Mouse (Mus musculus) limb, embryonic 14.5 days (tissue): ENCODE measurements around the gene Sars2. TPM values are rescaled to one million over a fixed set of nuclear protein-coding genes. Genes with fewer than 3 reads are reported as not detected.

Source experiments
- ATAC-seq: fragments of 200-750 bp; cut with Nextera tagmentation; 2 replicates; pipeline ENCODE4 v1.8.0; 2017; ENCODE audit warnings: low read depth, moderate number of reproducible peaks, moderate TSS enrichment; ENCODE audit not compliant: low FRiP score
- DNase-seq: peaks from one replicate; pipeline ENCODE4 v3.0.0-alpha.2; 2015; ENCODE audit warnings: low spot score
- H3K27ac ChIP-seq: fragments of 300-500 bp; sonication (generic); replicated peaks from 2 replicates; pipeline ENCODE4 v1.5.1; 2014; ENCODE audit warnings: low read depth, mild to moderate bottlenecking, low read length, moderate library complexity, mixed read lengths
- H3K27me3 ChIP-seq: fragments of 300-500 bp; sonication (generic); 2 replicates; pipeline ENCODE4 v1.6.1; 2014; ENCODE audit warnings: low read length, mixed read lengths; ENCODE audit not compliant: control insufficient read depth, insufficient read depth
- H3K36me3 ChIP-seq: fragments of 300-500 bp; sonication (generic); 2 replicates; pipeline ENCODE4 v1.6.1; 2014; ENCODE audit warnings: mild to moderate bottlenecking, low read length, moderate library complexity, mixed read lengths; ENCODE audit not compliant: control insufficient read depth, insufficient read depth
- H3K4me1 ChIP-seq: fragments of 300-500 bp; sonication (generic); 2 replicates; pipeline ENCODE4 v1.6.1; 2014; ENCODE audit warnings: antibody characterized with exemption, low read length, mixed read lengths; ENCODE audit not compliant: control insufficient read depth, insufficient read depth
- H3K4me2 ChIP-seq: fragments of 300-500 bp; sonication (generic); replicated peaks from 2 replicates; pipeline ENCODE4 v1.6.1; 2014; ENCODE audit warnings: low read depth, mild to moderate bottlenecking, low read length, moderate library complexity; ENCODE audit not compliant: severe bottlenecking
- H3K4me3 ChIP-seq: fragments of 300-500 bp; sonication (generic); replicated peaks from 2 replicates; pipeline ENCODE4 v1.5.1; 2014; ENCODE audit warnings: low read length
- H3K9ac ChIP-seq: fragments of 300-500 bp; sonication (generic); 2 replicates; pipeline ENCODE4 v1.6.1; 2014; ENCODE audit warnings: mild to moderate bottlenecking, low read depth, low read length, moderate library complexity; ENCODE audit not compliant: severe bottlenecking
- H3K9me3 ChIP-seq: fragments of 300-500 bp; sonication (generic); 2 replicates; pipeline ENCODE4 v1.6.1; 2016; ENCODE audit warnings: low read length; ENCODE audit not compliant: control insufficient read depth
- POLR2A ChIP-seq: fragments of 200-500 bp; IDR thresholded peaks from 2 replicates; pipeline ENCODE4 v1.8.0; 2012; ENCODE audit warnings: inconsistent platforms, mild to moderate bottlenecking, moderate library complexity, borderline replicate concordance; ENCODE audit not compliant: insufficient read depth, insufficient read length; ENCODE audit errors: extremely low read depth
- WGBS: fragments of 180-500 bp; shearing (Covaris S2); extraction: QIAGEN DNeasy Blood & Tissue Kit; methylation state at CpG from one replicate; pipeline ENCODE4 v1.1.7; 2014; 5-methylcytosine and 5-hydroxymethylcytosine counted together
- polyA plus RNA-seq, 2 experiments: library from polyadenylated mRNA; depleted of rRNA in 1 of 2; stranded (reverse) in 1 of 2; unstranded in 1 of 2; fragments of >200 nt; fragmentation: Nextera tagmentation in 1 of 2; extraction: Ambion mirVana in 1 of 2; gene quantifications; 2 replicates each; pipeline versions ENCODE4 v1.2.1 to v1.2.3; 2012 to 2014

Sars2 gene
- polyA plus RNA-seq, 2 experiments: 22.0 to 32.6 TPM

DNA sequence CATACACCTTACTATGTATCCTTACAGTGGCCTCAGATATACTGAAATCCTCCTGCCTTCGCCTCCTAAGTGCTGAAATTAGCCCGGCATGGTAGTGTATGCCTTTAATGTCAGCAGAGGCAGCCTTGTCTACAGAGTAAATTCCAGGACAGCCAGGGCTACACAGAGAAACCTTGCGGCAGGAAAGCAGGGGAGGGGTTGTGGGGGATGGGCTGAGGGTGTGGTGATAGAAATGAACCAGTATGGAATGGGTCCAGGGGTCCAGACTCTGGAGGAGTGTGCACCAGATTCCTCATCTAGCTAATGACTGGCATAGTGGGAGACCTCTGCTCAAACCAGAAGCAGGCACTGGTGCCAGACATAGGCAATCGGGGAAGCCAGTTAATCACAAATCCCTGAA lies 22.6 kb upstream of the Sars2 start:
- Histone ChIP-seq H3K36me3 (no peaks in the 10 kb centered on the region), H3K4me1 (0 out of 2 replicates have a peak, but pooled peaks cover 4% of the 10 kb centered on the region), H3K4me2 (no peak overlapping the region), H3K9ac (0 out of 2 replicates have a peak overlapping the region, but pooled peaks have one; percentile 2), H3K9me3 (no peaks in the 10 kb centered on the region), H3K27ac (no peak overlapping the region), H3K27me3 (no peaks in the 10 kb centered on the region), H3K4me3 (no peak overlapping the region)
- WGBS: 39% methylated on average over 4 of the region's 4 CpGs
- TF ChIP-seq POLR2A: no peak
- ATAC-seq: no peak
- DNase-seq: no peak

DNA sequence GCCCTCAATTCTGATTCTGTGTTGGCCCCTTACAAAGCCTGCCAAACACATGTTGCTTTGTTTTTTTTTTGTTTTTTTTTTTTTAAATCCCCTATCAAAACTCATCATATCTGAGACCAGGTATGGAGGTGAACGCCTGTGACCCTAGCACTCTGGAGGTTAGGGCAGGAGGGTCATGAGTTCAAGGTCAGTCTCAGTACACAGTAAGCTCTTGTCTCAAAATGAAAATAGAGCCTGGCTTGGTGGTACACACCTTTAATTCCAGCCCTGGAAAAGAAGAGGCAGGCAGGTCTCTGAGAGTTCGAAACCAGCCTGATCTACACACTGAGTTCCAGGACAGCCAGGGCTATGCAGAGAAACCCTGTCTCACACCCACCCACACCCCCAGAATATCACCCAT lies 22.1 kb upstream of the Sars2 start:
- H3K4me3 ChIP-seq: no peak overlapping the region
- no peak for TF ChIP-seq POLR2A
- DNase-seq (no peak), ATAC-seq (no peak)
- H3K9ac ChIP-seq: no peak overlapping the region
- H3K27me3 ChIP-seq: no peaks in the 10 kb centered on the region
- H3K4me1 ChIP-seq: 0 out of 2 replicates have a peak, but pooled peaks cover 4% of the 10 kb centered on the region
- no peaks in the 10 kb centered on the region for H3K9me3 ChIP-seq
- H3K27ac ChIP-seq: no peak overlapping the region
- WGBS: 82% methylated on average over 2 of the region's 2 CpGs
- peaks cover 2% of the 10 kb centered on the region; the same call in 1 of the 2 replicates for H3K36me3 ChIP-seq
- H3K4me2 ChIP-seq: no peak overlapping the region

DNA sequence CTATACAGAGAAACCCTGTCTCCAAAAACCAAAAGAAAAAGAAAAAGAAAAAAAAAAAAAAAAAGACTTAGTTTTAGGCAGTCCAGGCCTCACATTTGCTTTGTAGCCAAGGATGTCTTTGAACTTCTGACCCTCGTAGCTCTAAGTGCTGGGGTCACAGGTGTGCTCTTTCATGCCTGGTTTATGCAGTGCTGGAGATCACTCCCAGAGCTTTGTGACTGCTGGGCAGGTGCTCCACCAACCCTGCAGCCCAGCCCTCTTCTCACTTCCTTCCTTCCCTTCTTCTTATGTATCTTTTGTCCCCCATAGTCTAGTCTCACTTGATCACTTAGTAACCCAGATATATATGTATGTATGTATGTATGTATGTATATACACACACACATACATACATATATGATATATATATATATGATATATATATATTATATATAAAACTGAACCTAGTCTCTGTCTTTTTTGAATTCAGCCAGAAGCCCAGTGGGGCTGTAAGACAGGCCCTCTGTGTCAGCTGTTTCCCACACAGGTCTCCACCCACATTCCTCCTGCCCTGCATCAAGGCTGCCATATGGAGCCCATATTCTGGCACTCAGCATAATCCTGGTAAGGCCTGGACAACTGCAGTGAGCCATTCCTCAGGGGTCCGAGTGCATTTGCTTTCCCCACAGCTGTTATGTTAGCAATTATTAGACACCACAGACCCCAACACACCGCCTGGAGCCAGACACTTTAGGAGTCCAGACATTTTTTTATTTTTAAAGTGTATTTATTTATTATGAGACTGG lies 20.8 kb upstream of the Sars2 start:
- 0 out of 2 replicates have a peak, but pooled peaks cover 4% of the 10 kb centered on the region for H3K4me1 ChIP-seq
- ATAC-seq (peak; percentile 62), DNase-seq (peak; percentile 66)
- no peak overlapping the region for H3K9ac ChIP-seq
- no peaks in the 10 kb centered on the region for H3K9me3 ChIP-seq
- WGBS: 43% methylated on average over 3 of the region's 3 CpGs
- no peak overlapping the region for H3K4me2 ChIP-seq
- H3K4me3 ChIP-seq: no peak overlapping the region
- peaks cover 12% of the 10 kb centered on the region for H3K36me3 ChIP-seq
- TF ChIP-seq POLR2A: no peak
- no peaks in the 10 kb centered on the region for H3K27me3 ChIP-seq
- no peak overlapping the region for H3K27ac ChIP-seq

DNA sequence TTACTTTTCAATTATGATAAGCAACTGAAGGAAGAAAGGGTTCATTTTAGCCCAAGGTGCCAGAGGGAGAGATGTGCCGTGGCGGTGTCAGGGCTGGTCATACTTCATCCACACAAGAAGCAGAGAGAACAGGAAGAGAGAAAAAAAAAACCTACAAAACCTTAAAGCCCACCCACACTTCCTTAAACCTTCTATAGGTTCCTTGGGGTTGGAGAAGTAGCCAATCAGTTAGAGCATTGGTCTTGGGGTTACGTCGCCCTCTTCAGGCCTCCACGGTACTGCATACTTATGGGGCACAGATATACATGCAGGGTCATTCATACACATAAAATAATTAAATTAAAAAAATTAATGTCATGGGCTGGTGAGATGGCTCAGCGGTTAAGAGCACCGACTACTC lies 19.7 kb upstream of the Sars2 start:
- H3K9ac ChIP-seq: no peak overlapping the region
- no peak for DNase-seq
- TF ChIP-seq POLR2A: no peak
- H3K27ac ChIP-seq: no peak overlapping the region
- no peak overlapping the region for H3K4me2 ChIP-seq
- H3K36me3 ChIP-seq: peaks cover 14% of the 10 kb centered on the region
- no peaks in the 10 kb centered on the region for H3K4me1 ChIP-seq
- ATAC-seq: no peak
- H3K9me3 ChIP-seq: no peaks in the 10 kb centered on the region
- H3K4me3 ChIP-seq: no peak overlapping the region
- H3K27me3 ChIP-seq: no peaks in the 10 kb centered on the region
- WGBS: 97% methylated on average over 7 of the region's 7 CpGs

DNA sequence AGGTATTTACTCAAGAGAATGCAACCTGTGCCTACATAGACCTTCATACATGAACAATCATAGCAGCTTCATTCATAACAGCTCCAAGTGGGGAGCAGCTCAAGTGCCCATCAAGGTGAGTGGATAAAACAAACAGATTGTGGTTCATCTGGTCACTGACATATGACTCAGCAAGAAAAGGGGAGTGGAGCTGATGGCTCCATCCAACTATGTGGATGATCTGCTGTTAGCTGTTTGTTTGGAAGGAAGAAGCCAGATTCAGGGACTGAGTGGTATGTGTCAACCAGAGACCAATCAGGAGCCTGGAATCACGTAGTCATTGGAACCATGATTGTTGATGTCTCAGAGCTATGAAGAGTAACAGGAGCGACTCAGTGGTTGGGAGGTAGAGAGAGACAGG lies 17.2 kb upstream of the Sars2 start:
- Histone ChIP-seq H3K4me2 (no peak overlapping the region), H3K9me3 (no peaks in the 10 kb centered on the region), H3K27ac (no peak overlapping the region), H3K36me3 (peaks cover 14% of the 10 kb centered on the region), H3K4me1 (no peaks in the 10 kb centered on the region), H3K27me3 (no peaks in the 10 kb centered on the region), H3K4me3 (no peak overlapping the region), H3K9ac (no peak overlapping the region)
- no peak for DNase-seq
- no peak for ATAC-seq
- 98% methylated on average over 2 of the region's 2 CpGs for WGBS
- TF ChIP-seq POLR2A: no peak
